Mouse (Mus musculus): ENCODE data around the gene Hes7. TPM values are rescaled to one million over a fixed set of nuclear protein-coding genes. Genes with fewer than 3 reads are reported as not detected.

The Hes7 gene
- polyA plus RNA-seq, 1 experiment from 2014 or later: 0.21 TPM

DNA sequence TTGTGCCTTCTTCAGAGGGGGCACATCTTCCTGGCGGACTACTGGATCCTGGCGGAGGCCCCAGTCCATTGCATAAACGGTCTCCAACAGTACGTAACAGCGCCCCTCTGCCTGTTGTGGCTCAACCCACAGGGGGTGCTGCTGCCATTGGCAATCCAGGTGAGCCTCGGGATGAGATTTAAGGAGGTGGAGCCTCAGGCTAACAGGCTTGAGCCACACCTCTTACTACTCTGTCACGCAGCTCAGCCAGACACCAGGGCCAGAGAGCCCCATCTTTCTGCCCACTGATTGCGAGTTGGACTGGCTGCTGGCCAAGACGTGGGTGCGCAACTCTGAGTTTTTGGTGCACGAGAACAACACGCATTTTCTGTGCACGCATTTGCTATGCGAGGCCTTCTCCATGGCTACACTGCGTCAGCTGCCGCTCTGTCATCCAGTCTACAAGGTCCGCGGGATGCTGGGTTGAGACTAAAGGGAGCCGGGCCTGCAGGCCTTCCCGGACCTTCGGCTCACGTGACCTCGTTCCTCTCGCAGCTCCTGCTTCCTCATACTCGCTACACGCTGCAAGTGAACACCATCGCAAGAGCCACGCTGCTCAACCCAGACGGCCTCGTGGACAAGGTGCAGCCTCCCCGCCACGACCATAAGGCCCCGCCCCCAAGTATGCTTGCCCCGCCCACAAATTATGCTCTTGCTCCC, 13.9 kb downstream of the Hes7 start:
- 2% methylated on average over 30 of the region's 34 CpGs for WGBS
- H3K9ac ChIP-seq (ENCODE audit: low read depth, low read length): peak overlapping the region; percentile 60
- H3K36me3 ChIP-seq (ENCODE audit: control insufficient read depth, insufficient read depth, low read length): no peaks in the 10 kb centered on the region
- peak overlapping the region; percentile 53 for H3K27ac ChIP-seq (replicated peaks; ENCODE audit: low read depth, low read length)
- DNase-seq (ENCODE audit: low spot score) (peak; percentile 82), ATAC-seq (ENCODE audit: low read depth) (peak; percentile 89)
- H3K4me2 ChIP-seq (ENCODE audit: low read depth, low read length): peak overlapping the region; percentile 70
- H3K4me3 ChIP-seq (ENCODE audit: low read depth, low read length): peak overlapping the region; percentile 47
- H3K27me3 ChIP-seq (replicated peaks; ENCODE audit: control insufficient read depth, insufficient read depth, low read length): no peaks in the 10 kb centered on the region
- H3K9me3 ChIP-seq (ENCODE audit: control insufficient read depth, low read length): no peaks in the 10 kb centered on the region
- H3K4me1 ChIP-seq (ENCODE audit: control insufficient read depth, insufficient read depth, low read length): no peaks in the 10 kb centered on the region; the same call in 1 of the 2 replicates

DNA sequence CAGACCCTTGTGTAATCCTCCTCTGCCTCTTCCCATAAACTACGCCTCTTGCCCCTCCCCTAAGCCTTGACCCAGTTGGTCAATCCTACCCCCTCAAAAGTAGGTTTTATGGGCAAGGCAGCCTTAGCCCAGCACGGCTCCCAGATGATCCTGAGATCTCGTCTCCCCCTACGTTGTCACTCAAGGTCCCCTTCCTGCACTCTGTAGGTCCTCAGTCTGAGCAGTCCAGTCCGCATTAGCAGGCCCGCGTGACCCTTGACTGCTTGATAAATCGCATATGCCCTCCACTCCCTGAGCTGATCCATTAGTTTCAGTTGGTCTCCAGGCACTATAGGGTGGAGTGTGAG, 14.4 kb downstream of the Hes7 start:
- H3K4me1 ChIP-seq (ENCODE audit: control insufficient read depth, insufficient read depth, low read length): no peaks in the 10 kb centered on the region; the same call in 1 of the 2 replicates
- H3K27me3 ChIP-seq (replicated peaks; ENCODE audit: control insufficient read depth, insufficient read depth, low read length): no peaks in the 10 kb centered on the region
- peak overlapping the region; percentile 70 for H3K4me2 ChIP-seq (ENCODE audit: low read depth, low read length)
- DNase-seq (ENCODE audit: low spot score) (no peak), ATAC-seq (ENCODE audit: low read depth) (0 out of 2 replicates have a peak, but pooled peaks have one; percentile 1)
- H3K4me3 ChIP-seq (ENCODE audit: low read depth, low read length): peak overlapping the region; percentile 47
- 20% methylated on average over 8 of the region's 8 CpGs for WGBS
- H3K36me3 ChIP-seq (ENCODE audit: control insufficient read depth, insufficient read depth, low read length): no peaks in the 10 kb centered on the region
- H3K9me3 ChIP-seq (ENCODE audit: control insufficient read depth, low read length): no peaks in the 10 kb centered on the region
- peak overlapping the region; percentile 60 for H3K9ac ChIP-seq (ENCODE audit: low read depth, low read length)
- H3K27ac ChIP-seq (replicated peaks; ENCODE audit: low read depth, low read length): no peak overlapping the region

DNA sequence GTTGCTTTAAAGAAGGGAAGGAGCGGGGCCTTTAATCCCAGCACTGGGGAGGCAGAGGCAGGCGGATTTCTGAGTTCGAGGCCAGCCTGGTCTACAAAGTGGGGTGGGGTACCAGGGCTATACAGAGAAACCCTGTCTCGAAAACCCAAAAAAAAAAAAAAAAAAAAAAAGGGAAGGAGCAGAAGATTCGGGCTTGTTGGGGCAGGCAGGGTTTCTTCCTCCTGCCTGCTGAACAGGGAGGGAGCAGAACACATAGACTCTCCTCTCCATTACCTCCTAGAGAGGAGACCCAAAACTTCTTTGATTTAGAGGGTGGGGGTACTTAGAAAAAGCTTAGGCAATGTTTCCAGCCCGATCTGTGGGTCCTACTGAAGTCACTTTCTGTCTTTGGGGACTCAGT, 15.2 kb downstream of the Hes7 start:
- Histone ChIP-seq H3K36me3 (ENCODE audit: control insufficient read depth, insufficient read depth, low read length) (no peaks in the 10 kb centered on the region), H3K9me3 (ENCODE audit: control insufficient read depth, low read length) (no peaks in the 10 kb centered on the region), H3K4me3 (ENCODE audit: low read depth, low read length) (no peak overlapping the region), H3K4me2 (ENCODE audit: low read depth, low read length) (no peak overlapping the region), H3K9ac (ENCODE audit: low read depth, low read length) (no peak overlapping the region), H3K27me3 (replicated peaks; ENCODE audit: control insufficient read depth, insufficient read depth, low read length) (no peaks in the 10 kb centered on the region), H3K4me1 (ENCODE audit: control insufficient read depth, insufficient read depth, low read length) (no peaks in the 10 kb centered on the region; the same call in 1 of the 2 replicates), H3K27ac (replicated peaks; ENCODE audit: low read depth, low read length) (no peak overlapping the region)
- ATAC-seq (ENCODE audit: low read depth) (no peak), DNase-seq (ENCODE audit: low spot score) (no peak)
- 90% methylated on average over 5 of the region's 6 CpGs for WGBS

DNA sequence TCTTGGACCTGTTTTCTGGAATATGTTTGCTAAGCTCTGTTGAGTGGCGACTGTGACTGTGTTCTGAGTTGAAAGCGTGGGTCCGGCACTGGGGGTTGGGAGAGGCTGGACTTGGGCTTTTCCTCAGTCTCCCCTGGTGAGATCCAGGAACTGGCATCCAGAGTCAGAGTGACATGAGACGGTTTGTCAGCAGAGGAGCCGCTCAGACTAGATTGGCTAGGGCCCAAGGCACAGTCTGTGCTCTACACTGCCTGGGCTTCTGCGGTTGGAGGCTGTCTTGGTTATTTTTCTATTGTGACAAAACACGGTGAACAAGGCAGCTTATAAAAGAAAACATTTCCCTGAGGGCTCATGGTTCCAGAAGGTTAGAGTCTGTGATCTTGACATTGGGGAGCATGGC, 27.3 kb downstream of the Hes7 start:
- no peak for DNase-seq (ENCODE audit: low spot score)
- Histone ChIP-seq H3K4me2 (ENCODE audit: low read depth, low read length) (no peak overlapping the region), H3K27ac (replicated peaks; ENCODE audit: low read depth, low read length) (no peak overlapping the region), H3K36me3 (ENCODE audit: control insufficient read depth, insufficient read depth, low read length) (no peaks in the 10 kb centered on the region), H3K4me1 (ENCODE audit: control insufficient read depth, insufficient read depth, low read length) (peaks cover 4% of the 10 kb centered on the region; the same call in 1 of the 2 replicates), H3K27me3 (replicated peaks; ENCODE audit: control insufficient read depth, insufficient read depth, low read length) (no peaks in the 10 kb centered on the region), H3K9me3 (ENCODE audit: control insufficient read depth, low read length) (no peaks in the 10 kb centered on the region), H3K4me3 (ENCODE audit: low read depth, low read length) (no peak overlapping the region), H3K9ac (ENCODE audit: low read depth, low read length) (no peak overlapping the region)
- 69% methylated on average over 7 of the region's 7 CpGs for WGBS
- no peak for ATAC-seq (ENCODE audit: low read depth)

DNA sequence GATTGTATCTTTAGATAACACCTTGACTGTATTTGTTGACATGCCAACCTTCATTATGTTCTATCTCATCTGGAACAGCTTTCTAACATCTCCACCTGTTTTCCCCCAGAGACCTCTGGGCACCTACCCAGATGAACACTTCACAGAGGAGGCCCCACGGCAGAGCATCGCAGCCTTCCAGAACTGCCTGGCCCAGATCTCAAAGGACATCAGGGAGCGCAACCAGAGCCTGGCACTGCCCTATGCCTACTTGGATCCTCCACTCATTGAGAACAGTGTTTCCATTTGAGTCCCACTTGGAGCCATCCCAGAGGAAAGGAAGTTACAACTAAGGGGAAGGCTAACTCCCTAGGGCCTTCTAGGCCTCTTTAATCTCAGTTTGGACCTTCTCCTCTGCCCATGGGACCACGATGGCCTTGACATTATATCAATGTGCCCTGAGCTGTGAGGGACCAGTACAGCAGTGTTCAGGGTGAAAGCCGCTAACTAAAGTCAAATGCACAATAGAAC, 28.3 kb downstream of the Hes7 start:
- Histone ChIP-seq H3K4me3 (ENCODE audit: low read depth, low read length) (no peak overlapping the region), H3K27me3 (replicated peaks; ENCODE audit: control insufficient read depth, insufficient read depth, low read length) (no peaks in the 10 kb centered on the region), H3K4me1 (ENCODE audit: control insufficient read depth, insufficient read depth, low read length) (peaks cover 4% of the 10 kb centered on the region; the same call in 1 of the 2 replicates), H3K9me3 (ENCODE audit: control insufficient read depth, low read length) (no peaks in the 10 kb centered on the region), H3K27ac (replicated peaks; ENCODE audit: low read depth, low read length) (no peak overlapping the region), H3K36me3 (ENCODE audit: control insufficient read depth, insufficient read depth, low read length) (no peaks in the 10 kb centered on the region), H3K9ac (ENCODE audit: low read depth, low read length) (no peak overlapping the region), H3K4me2 (ENCODE audit: low read depth, low read length) (no peak overlapping the region)
- ATAC-seq (ENCODE audit: low read depth) (no peak), DNase-seq (ENCODE audit: low spot score) (no peak)
- 87% methylated on average over 5 of the region's 5 CpGs for WGBS

DNA sequence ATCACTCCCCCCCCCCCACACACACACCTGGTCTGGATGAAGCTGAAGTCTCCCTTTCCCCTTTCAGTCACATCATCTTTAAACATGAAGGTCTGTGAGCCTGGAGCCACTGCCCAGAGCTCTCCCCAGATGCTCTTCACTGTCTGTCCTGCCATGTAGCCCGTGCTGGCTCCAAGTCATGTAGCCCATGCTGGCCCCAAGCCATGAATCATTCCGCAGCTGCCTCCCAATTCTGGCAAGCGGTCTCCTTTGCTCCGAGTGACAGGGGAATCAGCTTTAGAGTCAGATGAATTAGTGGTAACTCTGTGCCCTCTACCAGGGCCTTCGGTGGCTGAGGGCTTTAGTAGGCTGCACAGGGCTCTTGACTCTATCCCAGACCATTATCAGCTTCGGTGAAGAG, 29.5 kb downstream of the Hes7 start:
- Histone ChIP-seq H3K4me3 (ENCODE audit: low read depth, low read length) (no peak overlapping the region), H3K4me2 (ENCODE audit: low read depth, low read length) (no peak overlapping the region), H3K9ac (ENCODE audit: low read depth, low read length) (no peak overlapping the region), H3K4me1 (ENCODE audit: control insufficient read depth, insufficient read depth, low read length) (peaks cover 4% of the 10 kb centered on the region; the same call in 1 of the 2 replicates), H3K27me3 (replicated peaks; ENCODE audit: control insufficient read depth, insufficient read depth, low read length) (no peaks in the 10 kb centered on the region), H3K9me3 (ENCODE audit: control insufficient read depth, low read length) (no peaks in the 10 kb centered on the region), H3K36me3 (ENCODE audit: control insufficient read depth, insufficient read depth, low read length) (no peaks in the 10 kb centered on the region), H3K27ac (replicated peaks; ENCODE audit: low read depth, low read length) (no peak overlapping the region)
- ATAC-seq (ENCODE audit: low read depth) (no peak), DNase-seq (ENCODE audit: low spot score) (no peak)
- 83% methylated on average over 6 of the region's 6 CpGs for WGBS

DNA sequence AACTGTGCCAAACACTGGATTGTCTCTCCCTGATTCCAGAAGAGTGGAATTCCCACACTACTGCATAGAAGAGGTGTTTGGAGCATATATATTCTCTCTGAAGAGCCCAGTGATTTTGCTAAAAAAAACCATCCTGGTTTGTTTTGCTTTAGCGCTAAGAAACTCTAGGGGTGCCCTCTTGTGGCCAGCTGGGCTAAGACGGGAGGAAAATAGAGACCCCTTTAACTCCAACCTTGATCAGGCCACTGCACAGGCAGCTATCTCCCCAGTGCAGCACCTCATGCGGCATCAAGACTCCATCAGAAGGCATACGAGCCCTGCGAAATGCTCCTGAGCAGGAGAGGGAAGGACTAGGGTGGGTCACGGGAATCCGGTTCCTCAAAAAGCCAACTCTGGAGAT, 30.2 kb downstream of the Hes7 start:
- no peak overlapping the region for H3K27ac ChIP-seq (replicated peaks; ENCODE audit: low read depth, low read length)
- H3K4me3 ChIP-seq (ENCODE audit: low read depth, low read length): peak overlapping the region; percentile 23
- WGBS: 9% methylated on average over 7 of the region's 7 CpGs
- H3K9me3 ChIP-seq (ENCODE audit: control insufficient read depth, low read length): no peaks in the 10 kb centered on the region
- H3K4me1 ChIP-seq (ENCODE audit: control insufficient read depth, insufficient read depth, low read length): peaks cover 4% of the 10 kb centered on the region; the same call in 1 of the 2 replicates
- peak overlapping the region; percentile 22; the same call in 1 of the 2 replicates for H3K9ac ChIP-seq (ENCODE audit: low read depth, low read length)
- H3K27me3 ChIP-seq (replicated peaks; ENCODE audit: control insufficient read depth, insufficient read depth, low read length): no peaks in the 10 kb centered on the region
- peak overlapping the region; percentile 47 for H3K4me2 ChIP-seq (ENCODE audit: low read depth, low read length)
- ATAC-seq (ENCODE audit: low read depth): no peak; the same call in 1 of the 2 replicates
- peak; percentile 83 for DNase-seq (ENCODE audit: low spot score)
- no peaks in the 10 kb centered on the region for H3K36me3 ChIP-seq (ENCODE audit: control insufficient read depth, insufficient read depth, low read length)

DNA sequence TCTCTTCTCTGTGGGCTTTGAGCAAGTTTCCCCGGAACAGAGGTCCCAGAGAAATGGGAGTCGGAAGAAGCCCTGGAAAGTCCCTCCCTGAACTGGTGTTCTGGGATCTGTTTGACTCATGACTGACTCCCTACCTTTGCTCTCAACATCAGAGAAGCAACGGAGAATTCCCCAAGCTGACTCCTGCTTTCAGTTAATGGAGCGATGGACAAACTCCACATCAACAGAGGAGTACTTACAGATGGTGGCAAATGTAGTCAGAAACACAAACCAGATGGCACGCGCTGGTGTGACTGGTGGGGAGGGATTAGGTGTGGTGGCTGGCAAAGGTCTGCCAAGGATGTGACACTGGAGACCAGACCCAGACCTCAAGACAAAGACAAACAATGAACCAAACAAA, 30.8 kb downstream of the Hes7 start:
- Histone ChIP-seq H3K4me3 (ENCODE audit: low read depth, low read length) (peak overlapping the region; percentile 23), H3K4me1 (ENCODE audit: control insufficient read depth, insufficient read depth, low read length) (peaks cover 4% of the 10 kb centered on the region; the same call in 1 of the 2 replicates), H3K4me2 (ENCODE audit: low read depth, low read length) (peak overlapping the region; percentile 47), H3K27ac (replicated peaks; ENCODE audit: low read depth, low read length) (no peak overlapping the region), H3K9me3 (ENCODE audit: control insufficient read depth, low read length) (no peaks in the 10 kb centered on the region), H3K36me3 (ENCODE audit: control insufficient read depth, insufficient read depth, low read length) (no peaks in the 10 kb centered on the region), H3K9ac (ENCODE audit: low read depth, low read length) (peak overlapping the region; percentile 22; the same call in 1 of the 2 replicates), H3K27me3 (replicated peaks; ENCODE audit: control insufficient read depth, insufficient read depth, low read length) (no peaks in the 10 kb centered on the region)
- DNase-seq (ENCODE audit: low spot score) (no peak), ATAC-seq (ENCODE audit: low read depth) (no peak)
- WGBS: 38% methylated on average over 6 of the region's 6 CpGs

DNA sequence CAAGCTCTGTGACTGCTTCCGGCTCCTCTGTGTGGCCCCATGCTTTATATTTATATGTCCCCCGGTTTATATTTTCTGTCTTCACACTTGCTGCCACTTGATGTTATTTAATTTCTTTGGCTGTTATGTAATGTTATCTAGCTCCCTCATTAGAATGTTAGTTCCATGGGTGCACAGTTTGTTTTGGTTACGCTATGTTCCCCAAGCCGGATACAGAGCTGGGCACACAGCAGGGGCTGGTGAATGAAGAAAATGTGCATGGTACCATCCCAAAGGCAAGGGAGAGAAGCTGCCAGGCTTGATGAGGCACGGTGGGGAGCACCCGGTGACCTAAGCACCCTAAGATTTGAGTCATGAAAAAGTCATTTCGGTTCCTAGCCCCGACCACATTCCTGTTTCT, 33.6 kb downstream of the Hes7 start:
- ATAC-seq (ENCODE audit: low read depth) (no peak), DNase-seq (ENCODE audit: low spot score) (no peak)
- Histone ChIP-seq H3K4me1 (ENCODE audit: control insufficient read depth, insufficient read depth, low read length) (peaks cover 11% of the 10 kb centered on the region), H3K36me3 (ENCODE audit: control insufficient read depth, insufficient read depth, low read length) (no peaks in the 10 kb centered on the region), H3K4me3 (ENCODE audit: low read depth, low read length) (no peak overlapping the region), H3K27me3 (replicated peaks; ENCODE audit: control insufficient read depth, insufficient read depth, low read length) (peaks cover 21% of the 10 kb centered on the region), H3K27ac (replicated peaks; ENCODE audit: low read depth, low read length) (no peak overlapping the region), H3K4me2 (ENCODE audit: low read depth, low read length) (no peak overlapping the region), H3K9ac (ENCODE audit: low read depth, low read length) (no peak overlapping the region), H3K9me3 (ENCODE audit: control insufficient read depth, low read length) (no peaks in the 10 kb centered on the region)
- 71% methylated on average over 8 of the region's 8 CpGs for WGBS

Data from embryonic facial prominence, embryonic 14.5 days (tissue).